Comparison of ENCODE assay signal across 23 mouse cellular contexts in genomic region chr5:77165703-77166625, GRCm38 (mm10). TPM values are rescaled to one million over a fixed set of nuclear protein-coding genes. Genes with fewer than 3 reads are reported as not detected.
DNase-seq lines count a peak whose midpoint lies in the region; ATAC-seq and TF ChIP-seq lines count a peak whose summit lies in the region.
"Had no signal": no experiment of that assay in that cellular context is flagged by ENCODE, and none has a peak within 500 bp of the region (broad histone marks: within the 10 kb centered on the region; RNA-seq: fewer than 3 reads in every experiment).

No protein-coding gene starts in this region.

- no peak for TF ChIP-seq CTCF in kidney, adult 2 months (conservative IDR thresholded peaks at IDR 0.05; ENCODE audit: insufficient read depth, insufficient read length, low read depth, low read length)

- no peak overlapping the region for H3K4me3 ChIP-seq in heart, embryonic 13.5 days
- H3K4me3 ChIP-seq in kidney, adult 2 months (ENCODE audit: insufficient read depth, low read depth, low read length) = no peak overlapping the region
- H3K4me3 ChIP-seq: embryonic facial prominence, embryonic 12.5 days; forebrain, embryonic 15.5 days; hindbrain, embryonic 12.5 days; neural tube, embryonic 12.5 days had no signal

- no peaks in the 10 kb centered on the region for H3K27me3 ChIP-seq in heart, embryonic 13.5 days (replicated peaks)
- no peaks in the 10 kb centered on the region for H3K27me3 ChIP-seq in kidney, adult 2 months (replicated peaks; ENCODE audit: control insufficient read depth, insufficient read depth, low read length)
- H3K27me3 ChIP-seq: embryonic facial prominence, embryonic 12.5 days; forebrain, embryonic 15.5 days; hindbrain, embryonic 12.5 days; neural tube, embryonic 12.5 days had no signal

- H3K27ac ChIP-seq in heart, embryonic 13.5 days (replicated peaks) = no peak overlapping the region
- no peak overlapping the region for H3K27ac ChIP-seq in kidney, adult 2 months (ENCODE audit: insufficient read depth, low read depth, low read length)
- H3K27ac ChIP-seq: embryonic facial prominence, embryonic 12.5 days; forebrain, embryonic 15.5 days; hindbrain, embryonic 12.5 days; neural tube, embryonic 12.5 days had no signal

- no peaks in the 10 kb centered on the region for H3K9me3 ChIP-seq in heart, embryonic 13.5 days
- H3K9me3 ChIP-seq: embryonic facial prominence, embryonic 12.5 days; forebrain, embryonic 15.5 days; hindbrain, embryonic 12.5 days; neural tube, embryonic 12.5 days had no signal

- peak overlapping the region; percentile 40; the same call in 1 of the 2 replicates for H3K9ac ChIP-seq in heart, embryonic 13.5 days
- H3K9ac ChIP-seq: embryonic facial prominence, embryonic 12.5 days; forebrain, embryonic 15.5 days; hindbrain, embryonic 12.5 days; lung, embryonic 14.5 days; neural tube, embryonic 12.5 days had no signal

- H3K4me1 ChIP-seq in heart, embryonic 13.5 days = no peaks in the 10 kb centered on the region
- H3K4me1 ChIP-seq in kidney, adult 2 months (ENCODE audit: control insufficient read depth, insufficient read depth, low read length) = no peaks in the 10 kb centered on the region
- H3K4me1 ChIP-seq: forebrain, embryonic 15.5 days; hindbrain, embryonic 12.5 days; neural tube, embryonic 12.5 days had no signal

- WGBS in heart, embryonic 13.5 days = 58% methylated on average over 13 of the region's 13 CpGs
- 71% methylated on average over 13 of the region's 13 CpGs for WGBS in kidney, adult 2 months

- no peak for ATAC-seq in heart, embryonic 13.5 days (ENCODE audit: extremely low read depth, insufficient number of reproducible peaks, low FRiP score, low TSS enrichment)
- ATAC-seq in megakaryocyte, adult 5-6 weeks (ENCODE audit: poor library complexity, severe bottlenecking) = peak; percentile 49
- ATAC-seq: forebrain, embryonic 15.5 days; intestine, postnatal 0 days had no signal

- no peak for DNase-seq in heart, adult 18-20 months
- DNase-seq in CD4-positive helper T cell, adult 2 months (ENCODE audit: low read depth, low spot score) = peak; percentile 48
- DNase-seq in MEL-GATA-1-ER (ENCODE audit: extremely low read depth, low read depth) = peak; percentile 70
- DNase-seq in urinary bladder, postnatal 10 days (ENCODE audit: low spot score) = no peak
- DNase-seq in kidney, adult 2 months = no peak
- no peak for DNase-seq in cerebellum, postnatal 10 days
- DNase-seq: adrenal gland, adult 2 months; cerebellum, adult 18-20 months; kidney, postnatal 36 days; left cerebral cortex, postnatal 4 days; lung, embryonic 14.5 days; spleen, adult 18-20 months had no signal

- no peak for TF ChIP-seq POLR2A in kidney, adult 2 months (IDR thresholded peaks at IDR 0.05; ENCODE audit: low read depth, low read length)

- no peak overlapping the region for H3K4me2 ChIP-seq in heart, embryonic 13.5 days
- H3K4me2 ChIP-seq: embryonic facial prominence, embryonic 12.5 days; forebrain, embryonic 15.5 days; hindbrain, embryonic 12.5 days; liver, embryonic 11.5 days; lung, embryonic 14.5 days; neural tube, embryonic 12.5 days had no signal

- no peaks in the 10 kb centered on the region for H3K36me3 ChIP-seq in heart, embryonic 13.5 days
- H3K36me3 ChIP-seq in kidney, adult 2 months (ENCODE audit: control insufficient read depth, insufficient read depth, low read length) = no peaks in the 10 kb centered on the region
- H3K36me3 ChIP-seq: embryonic facial prominence, embryonic 12.5 days; forebrain, embryonic 15.5 days; hindbrain, embryonic 12.5 days; neural tube, embryonic 12.5 days had no signal

RNA-seq across cellular contexts. Expression of gene Spink2, which starts 45.3 kb away (rescaled TPM):
- polyA plus RNA-seq in heart, embryonic 13.5 days (2015; fragmentation: Nextera tagmentation; extraction: Ambion mirVana) = 5.7 and 5.9 TPM in 2 replicates
- total RNA-seq in heart, adult 18-20 months (2021) = not detected
- total RNA-seq in megakaryocyte, adult 5-6 weeks (2015) = 2.2 and 4.9 TPM in 2 replicates
- 3.3 and 5.4 TPM in 2 replicates for total RNA-seq in megakaryocyte, adult 5-6 weeks (2017)
- polyA plus RNA-seq in kidney, adult 2 months (2012; rRNA removed) = 0.23 and 0.68 TPM in 2 replicates
- total RNA-seq: common myeloid progenitor, adult 5-6 weeks; layer of hippocampus, postnatal 25 days; left cerebral cortex, postnatal 4 days; midbrain, postnatal 0 days had no signal
- polyA plus RNA-seq: adrenal gland, adult 2 months had no signal

RNA-seq across cellular contexts. Expression of gene Hopx, which starts 51.0 kb away (rescaled TPM):
- 12.6 and 16.4 TPM in 2 replicates for polyA plus RNA-seq in heart, embryonic 13.5 days (2015; fragmentation: Nextera tagmentation; extraction: Ambion mirVana)
- total RNA-seq in heart, adult 18-20 months (2021) = 100 to 1,000 TPM; 417 to 443 TPM
- total RNA-seq in megakaryocyte, adult 5-6 weeks (2015) = 104 and 127 TPM in 2 replicates
- total RNA-seq in megakaryocyte, adult 5-6 weeks (2017) = 35.5 and 46.3 TPM in 2 replicates
- 14.2 and 18.4 TPM in 2 replicates for polyA plus RNA-seq in kidney, adult 2 months (2012; rRNA removed)

Comparison
In these comparisons a context has a peak if more than half of its experiments do, and no peak if none do; other contexts are left out.
1. DNase-seq: peak in CD4-positive helper T cell, adult 2 months (single experiment) and MEL-GATA-1-ER (single experiment); none in heart, adult 18-20 months (0 of 2), urinary bladder, postnatal 10 days (single experiment), kidney, adult 2 months (single experiment) and cerebellum, postnatal 10 days (0 of 2).